Mouse (Mus musculus): ENCODE measurements around the gene Epha6.

Gene Epha6

GRCm38 (mm10) chr16:59682216-59682891 lies 923.0 kb downstream of the Epha6 start:
- no peak for DNase-seq (ENCODE audit: low spot score in 2 of 2)

- no peak for DNase-seq (ENCODE audit: low spot score in 2 of 2)
Observed at GRCm38 (mm10) chr16:59666938-59667337, 938.4 kb downstream of the Epha6 start.

GRCm38 (mm10) chr16:59643766-59644165 lies 961.6 kb downstream of the Epha6 start:
- DNase-seq (ENCODE audit: low spot score in 2 of 2) = no peak

GRCm38 (mm10) chr16:59639985-59640384 lies 965.3 kb downstream of the Epha6 start:
- no peak for DNase-seq (ENCODE audit: low spot score in 2 of 2)

- DNase-seq (ENCODE audit: low spot score in 2 of 2) = peak; percentile 94 to 95
Observed at GRCm38 (mm10) chr16:59639102-59639691, 966.1 kb downstream of the Epha6 start, which contains the start of gene Arl6. Gene Arl6, minus strand, starts transcription at chr16:59639391.

GRCm38 (mm10) chr16:59634598-59634997 lies 970.7 kb downstream of the Epha6 start:
- DNase-seq (ENCODE audit: low spot score in 2 of 2) = no peak

GRCm38 (mm10) chr16:59621554-59621953 lies 983.8 kb downstream of the Epha6 start:
- DNase-seq (ENCODE audit: low spot score in 2 of 2) = no peak

GRCm38 (mm10) chr16:59617167-59617566 lies 988.2 kb downstream of the Epha6 start:
- DNase-seq (ENCODE audit: low spot score in 2 of 2) = peak in 1 of 2 experiments; percentile 36

GRCm38 (mm10) chr16:59615675-59616074 lies 989.7 kb downstream of the Epha6 start:
- DNase-seq (ENCODE audit: low spot score in 2 of 2) = no peak

GRCm38 (mm10) chr16:59610750-59611149 lies 994.6 kb downstream of the Epha6 start:
- no peak for DNase-seq (ENCODE audit: low spot score in 2 of 2)

GRCm38 (mm10) chr16:59604078-59604781 lies 1001.1 kb downstream of the Epha6 start:
- DNase-seq (ENCODE audit: low spot score in 2 of 2) = no peak

Data from frontal cortex, postnatal 36 days (tissue).